Mouse (Mus musculus): Measurements from ENCODE around the gene Luc7l3.
A peak's percentile ranks its signal among the peaks of the same experiment; 100 is the strongest.
"Not testable (repeated sequence)": the region's sequence is repeated elsewhere in the genome, so short reads cannot be mapped to it uniquely, and the experiment has no call there.

Luc7l3 gene

DNA sequence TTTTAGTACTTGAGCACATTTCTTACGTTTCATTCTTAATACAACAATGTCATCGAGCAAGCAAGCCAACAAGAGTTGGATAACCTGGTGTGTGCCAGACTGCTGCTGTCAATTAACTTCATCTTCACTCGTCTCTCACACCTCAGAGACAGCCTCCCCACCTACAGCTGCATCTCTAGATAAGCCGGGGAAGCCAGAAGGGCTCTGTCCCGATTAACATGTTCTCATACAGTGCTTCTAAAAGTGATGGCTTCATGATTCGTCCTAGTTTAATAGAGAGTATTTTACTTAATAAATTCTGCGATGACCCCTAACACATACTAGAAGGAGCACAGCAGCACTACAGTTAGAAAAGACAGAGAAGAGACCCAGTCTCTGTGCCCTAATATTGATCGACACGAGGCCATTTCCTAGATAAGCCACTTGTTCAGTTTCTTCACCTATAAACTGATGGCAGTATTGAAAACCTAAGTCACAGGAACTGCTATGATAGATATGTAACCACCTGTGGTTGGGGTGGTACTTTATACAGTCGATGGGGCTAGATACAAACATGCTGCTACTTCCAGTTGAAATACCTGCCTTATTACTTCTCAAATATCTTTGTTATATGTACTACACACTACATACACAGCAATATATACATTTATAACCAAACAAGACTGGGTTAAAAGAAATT lies 31.6 kb downstream of the Luc7l3 start:
- DNase-seq = no peak

DNA sequence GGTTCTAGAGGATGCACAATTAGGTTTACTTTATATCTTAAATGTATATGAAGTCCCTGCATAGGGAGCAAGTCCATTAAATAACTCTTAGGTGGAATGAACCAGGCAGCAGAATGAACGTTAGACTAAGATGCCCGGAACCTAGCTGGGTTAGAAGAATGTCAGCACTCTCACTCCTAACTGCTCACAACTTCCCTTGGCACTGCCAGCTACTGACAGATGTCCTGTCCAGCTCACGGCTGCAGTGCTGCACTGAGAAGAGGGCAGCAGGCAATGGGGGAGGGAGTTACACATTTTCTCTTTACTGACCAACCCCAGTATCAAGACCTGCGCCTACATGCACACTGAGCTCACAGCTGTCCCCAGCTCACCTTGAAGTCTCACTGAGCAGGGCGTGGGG lies 34.7 kb downstream of the Luc7l3 start:
- no peak for DNase-seq

DNA sequence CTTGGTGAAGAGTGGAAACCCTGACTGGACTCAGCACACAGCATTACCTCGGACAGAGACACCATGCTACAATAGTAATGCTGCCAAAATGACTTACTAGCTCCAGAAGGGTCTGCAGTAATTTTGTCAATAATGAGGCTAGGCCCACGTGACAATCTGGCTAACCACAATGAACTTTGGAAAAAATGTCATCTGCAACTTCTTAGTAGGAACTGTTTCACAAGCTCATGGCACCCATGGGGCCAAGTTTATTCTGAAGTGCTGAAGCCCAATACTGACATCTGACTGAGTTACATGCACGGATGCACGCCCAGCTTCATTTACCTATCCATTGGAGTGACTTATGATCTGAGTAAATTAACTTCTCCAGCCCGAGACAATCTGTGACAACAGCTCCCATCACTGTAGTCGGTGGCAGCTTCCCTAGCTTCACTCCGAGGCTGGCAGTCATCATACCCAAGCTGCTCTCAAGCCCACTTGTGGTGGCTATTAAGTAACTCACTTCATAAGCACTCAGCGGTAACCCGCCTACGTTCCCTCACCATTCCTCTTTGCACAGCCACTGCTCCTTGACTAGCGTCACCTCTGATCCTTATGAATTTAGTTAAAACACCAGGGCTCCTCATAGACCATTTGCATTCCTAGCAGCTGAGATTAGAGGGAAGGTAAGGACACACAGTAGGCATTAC lies 35.8 kb downstream of the Luc7l3 start:
- no peak for DNase-seq

DNA sequence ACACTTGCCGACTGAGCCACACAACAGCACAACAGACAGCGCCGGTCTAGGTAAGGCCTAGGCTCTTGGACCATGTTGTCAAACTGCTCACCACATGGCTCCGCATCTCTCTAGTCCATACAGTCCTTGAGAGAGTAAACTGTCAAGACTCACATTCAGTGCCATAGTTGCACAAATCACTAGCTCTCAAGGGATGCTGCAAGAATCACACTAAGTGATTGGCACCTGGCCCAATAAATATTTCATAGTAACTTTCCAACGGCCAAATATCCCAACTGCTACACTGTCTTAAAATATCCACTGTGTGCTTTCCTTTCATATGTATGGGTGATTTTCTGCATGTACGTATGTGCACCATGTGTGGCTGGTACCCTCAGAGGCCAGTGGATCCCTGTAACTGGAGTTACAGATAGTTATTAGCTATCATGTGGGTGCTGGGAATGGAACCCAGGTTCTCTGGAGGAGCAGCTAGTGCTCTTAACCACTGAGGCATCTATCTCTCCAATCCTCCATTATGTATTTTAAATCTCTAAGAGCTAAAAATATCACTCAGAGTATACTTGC lies 38.2 kb downstream of the Luc7l3 start:
- DNase-seq = no peak

DNA sequence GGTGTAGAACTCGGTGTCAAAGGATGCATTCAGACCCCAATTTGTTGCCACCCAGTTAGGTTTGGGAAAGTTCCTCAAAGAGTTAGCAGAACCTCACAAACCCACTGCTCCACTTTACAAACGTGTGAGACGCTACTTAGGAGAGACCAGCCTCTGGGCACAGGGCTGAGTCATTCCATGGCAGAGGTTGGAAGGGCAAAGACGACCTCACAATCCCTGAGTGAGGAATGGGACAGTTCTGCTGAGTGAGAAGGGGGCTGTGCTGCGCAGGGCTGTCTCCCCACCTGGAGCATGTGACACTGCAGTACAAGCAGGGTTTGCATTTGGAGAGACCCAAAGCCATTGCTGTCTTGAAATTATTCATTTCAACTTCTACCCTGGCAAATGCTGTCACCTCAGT lies 39.5 kb downstream of the Luc7l3 start:
- no peak for DNase-seq

DNA sequence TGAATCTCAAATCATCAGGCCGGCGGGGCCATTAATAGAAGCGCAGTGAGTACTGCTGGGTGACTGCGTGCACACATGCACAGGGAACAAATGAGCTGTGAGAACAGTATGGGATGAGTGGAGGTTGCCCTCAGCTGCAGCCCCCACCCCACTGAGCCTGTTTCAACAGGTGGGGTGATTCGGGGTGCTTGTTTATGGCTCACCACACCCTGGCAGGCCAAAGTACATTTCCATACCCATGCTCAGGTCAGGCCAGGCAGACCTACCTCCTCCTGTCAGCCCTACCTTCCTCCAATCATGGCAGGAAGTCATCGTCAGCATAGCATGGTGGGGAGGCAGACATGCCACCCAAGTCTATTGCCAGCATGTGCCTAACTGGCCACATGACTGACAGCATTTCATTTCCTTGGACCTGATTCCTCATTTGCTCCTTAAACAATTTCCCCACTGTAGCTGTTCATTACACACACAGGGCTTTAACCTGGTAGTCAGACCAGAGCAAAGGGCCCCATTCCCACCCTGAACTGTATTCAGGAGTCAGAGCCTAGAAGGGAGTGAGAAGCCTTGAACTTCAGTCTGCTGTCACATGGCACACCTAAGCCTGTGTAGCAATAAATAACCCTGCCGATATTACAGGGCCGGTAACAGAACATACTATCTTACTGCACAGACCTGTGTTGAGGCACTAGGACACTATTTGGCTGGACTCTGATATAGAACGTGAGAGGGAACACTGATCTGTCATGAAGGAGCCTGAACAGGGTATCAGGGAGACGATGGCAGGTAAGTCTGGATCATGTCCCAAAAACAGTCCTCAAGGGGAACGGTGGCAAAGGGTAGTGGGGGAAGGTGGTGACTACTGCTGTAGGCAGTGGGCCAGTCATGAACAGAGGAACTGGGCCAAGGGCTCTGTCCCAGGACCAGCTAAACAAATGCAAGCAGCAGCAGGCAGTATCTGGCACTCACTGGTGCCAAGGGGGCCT lies 40.3 kb downstream of the Luc7l3 start, which contains the start of gene Gm21885:
TSS of gene Gm21885 (plus strand) at position 675 of the 983 bp plus-strand sequence.
- peak; percentile 47 for DNase-seq

DNA sequence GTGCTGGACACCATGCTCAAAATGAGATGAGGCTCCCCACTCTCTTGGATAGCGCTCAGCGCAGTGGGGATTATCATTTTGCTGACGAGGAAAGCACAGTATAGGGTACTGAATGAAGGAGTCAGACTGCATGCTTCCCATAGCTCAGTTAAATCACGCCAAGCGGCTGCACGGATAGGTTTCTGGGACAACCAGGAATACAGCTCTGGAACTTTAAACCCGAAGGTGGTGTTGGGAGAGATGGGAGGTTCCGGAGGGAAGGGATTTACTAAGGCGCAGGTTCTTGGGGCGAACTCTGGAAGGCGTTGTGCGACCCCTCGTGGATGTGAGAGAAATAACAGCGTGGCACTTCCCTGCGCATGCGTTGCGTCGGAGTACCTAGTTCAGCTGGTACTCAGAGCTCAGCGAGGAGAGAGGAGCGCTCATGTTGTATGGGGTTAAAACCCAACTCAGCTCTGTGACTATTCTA lies 44.9 kb downstream of the Luc7l3 start:
- DNase-seq = peak; percentile 95

DNA sequence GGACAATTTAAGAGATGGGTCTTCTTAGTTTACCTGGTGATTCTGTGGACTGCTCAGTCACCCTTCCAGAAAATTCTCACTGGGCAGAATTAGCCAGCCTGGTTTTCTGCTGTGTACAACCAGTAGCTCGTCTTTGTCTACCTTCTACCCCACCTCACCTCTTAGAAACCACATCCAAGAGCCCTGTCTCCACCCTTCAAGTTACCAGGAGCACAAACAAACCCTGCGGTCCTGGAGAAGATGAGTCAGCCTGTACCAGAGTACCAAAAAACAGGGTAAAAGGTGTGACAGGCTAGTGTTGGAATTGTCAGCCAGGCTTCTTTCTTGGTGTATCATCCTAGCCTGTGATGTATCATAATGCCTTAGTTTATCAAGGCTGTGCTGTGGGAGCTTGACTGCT lies 46.1 kb downstream of the Luc7l3 start:
- no peak for DNase-seq

DNA sequence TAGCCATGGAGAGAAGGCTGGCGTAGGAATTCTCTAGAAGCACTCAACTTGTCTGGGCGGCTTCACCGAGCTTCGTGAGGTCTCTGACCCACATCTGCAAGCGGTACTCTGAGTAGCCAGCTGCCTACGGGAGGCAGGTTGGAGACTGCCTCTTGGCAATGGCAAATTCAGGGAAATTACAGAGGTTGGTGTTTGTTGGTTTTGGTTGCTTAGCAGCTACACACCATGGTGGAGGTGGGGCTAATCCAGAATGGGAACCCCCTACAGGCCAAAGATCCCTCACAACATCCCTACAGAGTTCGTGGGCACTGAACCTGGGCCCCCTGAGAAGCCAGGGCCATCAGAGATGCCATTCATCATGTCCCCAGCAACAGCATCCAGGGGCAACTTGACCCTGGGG lies 46.6 kb downstream of the Luc7l3 start:
- no peak for DNase-seq

DNA sequence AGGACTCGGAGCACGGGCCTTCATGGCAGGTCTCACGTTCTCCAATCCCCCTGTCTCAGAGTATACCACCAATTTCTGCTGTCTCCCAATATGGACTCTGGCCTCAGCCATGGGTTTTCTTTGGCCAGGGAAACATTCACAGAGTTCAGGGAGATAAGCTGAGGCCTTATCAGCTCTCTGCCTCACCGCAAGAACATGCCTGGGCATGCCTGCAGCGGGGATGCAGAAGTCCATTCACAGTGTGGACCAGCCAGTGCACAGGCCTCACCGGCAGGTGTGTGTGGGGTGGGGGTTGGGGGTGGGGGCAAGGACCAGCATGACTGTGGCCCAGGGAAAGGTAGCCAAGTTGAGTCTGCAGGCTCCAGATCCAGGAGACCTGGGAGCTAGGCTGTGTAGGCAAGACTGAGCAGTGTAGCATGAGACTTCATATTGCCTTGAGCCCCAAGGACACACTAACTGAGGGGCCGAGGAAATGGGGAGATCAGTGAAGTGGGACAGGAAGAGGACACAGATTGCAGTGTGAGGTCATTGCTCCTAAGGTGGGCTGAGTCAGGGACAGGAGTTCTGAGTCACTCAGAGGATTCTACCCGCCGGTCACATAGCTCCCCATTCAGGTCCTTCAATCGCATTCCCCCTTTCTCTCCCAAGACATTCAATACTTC lies 47.5 kb downstream of the Luc7l3 start:
- DNase-seq = no peak

DNA sequence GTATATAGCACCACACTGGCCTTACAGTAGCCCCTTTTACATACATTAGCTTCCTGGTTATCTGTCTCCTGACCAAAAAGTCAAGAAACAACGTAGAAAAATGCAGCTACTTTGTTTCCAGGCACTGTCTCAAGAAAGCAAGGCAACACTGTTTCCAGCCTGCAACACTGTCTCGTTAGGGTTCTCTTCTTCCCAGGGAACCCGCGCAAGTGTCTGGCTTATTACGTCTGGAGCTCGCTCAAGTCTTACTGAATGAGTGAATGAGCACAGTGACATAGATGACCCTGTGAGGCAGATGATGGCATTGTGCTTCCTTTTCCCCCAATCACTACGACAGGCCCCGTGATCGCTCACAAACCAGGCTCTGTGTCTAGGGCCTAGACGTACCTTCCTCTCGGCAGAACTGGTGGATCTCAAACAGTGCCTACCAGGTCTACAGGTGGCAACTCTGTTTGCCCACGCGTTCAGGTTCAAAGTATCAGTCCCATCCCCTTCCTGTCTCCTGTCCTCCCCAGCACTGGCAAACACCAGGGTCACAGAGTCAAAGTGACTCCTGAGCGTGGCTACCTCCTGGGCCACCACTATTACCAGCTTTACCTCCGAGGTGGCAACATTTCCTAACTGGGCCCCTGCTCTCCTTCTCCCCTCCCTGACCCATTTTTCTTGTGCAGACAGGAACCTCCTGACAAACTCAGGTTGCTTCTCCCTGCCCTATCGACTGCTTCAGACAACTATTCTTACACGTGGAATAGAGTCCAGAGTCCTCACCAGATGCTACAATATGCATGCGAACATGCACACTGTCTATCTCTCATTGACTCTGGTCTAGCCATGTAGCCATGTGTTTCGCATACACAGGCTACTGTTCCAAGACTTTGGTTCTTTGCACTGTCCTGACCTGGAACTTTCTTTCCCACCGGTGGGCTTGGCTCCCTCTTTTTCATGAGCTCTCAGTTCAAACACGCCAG lies 48.5 kb downstream of the Luc7l3 start:
- no peak for DNase-seq

DNA sequence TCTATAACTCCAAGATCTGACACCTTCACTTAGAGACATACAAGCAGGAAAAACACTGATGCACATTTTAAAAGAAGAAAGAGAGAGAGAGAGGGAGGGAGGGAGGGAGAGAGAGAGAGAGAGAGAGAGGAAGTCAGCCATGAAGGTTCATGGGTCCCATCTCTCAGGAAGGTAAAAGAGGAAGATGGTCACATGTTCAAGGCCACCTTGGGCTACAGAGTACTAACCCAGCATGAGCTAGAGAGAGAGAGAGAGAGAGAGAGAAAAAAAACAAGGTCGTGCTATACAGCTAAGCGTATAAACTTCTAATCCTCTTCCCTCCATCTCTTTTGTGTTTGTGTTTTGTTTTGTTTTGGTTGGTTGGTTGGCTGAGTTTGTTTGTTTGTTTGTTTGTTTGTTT lies 50.8 kb downstream of the Luc7l3 start:
- DNase-seq = no peak

DNA sequence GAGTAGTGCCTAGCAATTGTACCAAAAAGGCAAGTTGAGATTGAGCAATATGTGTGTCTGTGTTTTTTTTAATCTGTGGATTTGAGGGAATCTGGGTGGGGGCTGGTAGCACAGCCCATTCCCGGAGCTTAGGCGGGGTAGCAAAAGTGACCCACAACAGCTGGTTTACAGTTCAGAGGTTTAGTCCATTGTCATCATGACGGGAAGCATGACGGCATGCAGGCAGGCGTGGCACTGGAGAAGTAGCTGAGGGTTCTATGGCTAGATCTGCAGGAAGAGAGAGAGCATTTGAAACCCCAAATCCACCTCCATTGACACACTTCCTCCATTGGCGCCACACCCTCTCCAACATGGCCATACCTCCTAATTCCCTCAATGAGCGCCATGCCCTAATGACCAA lies 51.9 kb downstream of the Luc7l3 start:
- no peak for DNase-seq

DNA sequence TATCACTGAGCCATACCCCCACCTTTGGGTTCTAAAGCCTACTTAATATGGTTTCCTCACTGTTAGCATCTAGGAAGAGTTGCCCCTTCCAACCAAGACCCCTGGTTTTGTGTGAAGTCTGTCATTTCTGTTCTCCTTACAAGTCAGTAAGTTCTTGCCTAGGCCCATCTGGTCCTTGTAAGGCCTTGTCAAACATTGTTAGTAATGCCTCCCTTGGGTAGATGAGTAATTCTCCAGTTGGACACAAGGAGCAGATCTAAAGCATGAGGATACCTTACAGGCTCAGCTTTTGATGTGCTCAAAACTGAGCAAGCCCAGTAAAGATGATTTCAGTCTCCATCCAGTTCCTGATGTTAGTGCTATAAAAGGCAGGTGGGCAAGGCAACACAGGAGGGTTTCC lies 53.0 kb downstream of the Luc7l3 start:
- DNase-seq = no peak

DNA sequence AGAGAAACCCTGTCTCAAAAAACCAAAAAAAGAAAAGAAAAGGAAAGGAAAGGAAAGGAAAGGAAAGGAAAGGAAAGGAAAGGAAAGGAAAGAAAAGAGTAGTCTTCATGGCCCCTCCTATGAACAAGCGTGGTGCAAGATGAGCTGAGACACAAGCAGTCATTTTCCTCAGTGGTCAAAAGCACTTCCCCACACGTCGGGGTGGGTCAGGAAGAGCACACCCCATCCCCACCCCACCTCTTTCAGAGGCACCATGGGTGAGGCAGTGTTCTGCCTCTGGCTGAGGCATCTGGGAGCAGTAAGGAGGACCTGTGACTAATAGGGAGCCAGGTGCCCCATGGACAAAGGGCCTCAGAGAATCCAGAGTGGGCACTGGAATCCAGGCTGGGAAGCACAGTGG lies 55.6 kb downstream of the Luc7l3 start:
- not testable (repeated sequence) for DNase-seq

DNA sequence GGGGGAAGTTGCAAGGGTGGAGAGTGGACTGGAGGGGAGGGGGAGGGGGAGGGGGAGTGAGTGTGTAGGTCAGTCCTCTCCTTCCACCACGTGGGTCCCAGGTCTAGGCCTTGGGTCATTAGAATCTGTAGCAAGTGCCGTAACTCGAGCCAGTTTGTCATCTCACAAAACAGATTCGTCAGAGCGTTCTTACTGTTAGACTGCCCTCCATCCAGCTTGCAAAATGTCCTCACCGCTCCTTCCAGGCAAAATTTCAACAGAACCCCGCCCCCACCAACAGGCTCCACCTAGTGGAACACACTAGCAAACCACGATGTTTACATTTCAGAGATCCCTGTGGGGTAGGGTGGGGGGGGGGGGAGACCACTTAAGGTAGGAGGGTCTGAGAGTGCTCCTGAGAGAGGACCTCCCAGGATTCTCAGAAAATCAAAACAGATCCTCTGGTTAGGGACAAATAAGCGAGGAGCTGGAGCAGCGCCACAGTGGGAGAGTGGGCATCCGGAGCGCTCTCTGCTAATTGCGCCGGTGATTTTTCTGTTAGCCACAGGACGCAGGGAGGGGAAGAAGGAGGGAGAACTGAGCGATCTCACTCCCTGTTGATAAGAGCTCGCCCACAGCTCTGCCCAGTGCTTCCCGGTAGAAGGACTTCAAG lies 56.5 kb downstream of the Luc7l3 start:
- DNase-seq = peak; percentile 78

DNA sequence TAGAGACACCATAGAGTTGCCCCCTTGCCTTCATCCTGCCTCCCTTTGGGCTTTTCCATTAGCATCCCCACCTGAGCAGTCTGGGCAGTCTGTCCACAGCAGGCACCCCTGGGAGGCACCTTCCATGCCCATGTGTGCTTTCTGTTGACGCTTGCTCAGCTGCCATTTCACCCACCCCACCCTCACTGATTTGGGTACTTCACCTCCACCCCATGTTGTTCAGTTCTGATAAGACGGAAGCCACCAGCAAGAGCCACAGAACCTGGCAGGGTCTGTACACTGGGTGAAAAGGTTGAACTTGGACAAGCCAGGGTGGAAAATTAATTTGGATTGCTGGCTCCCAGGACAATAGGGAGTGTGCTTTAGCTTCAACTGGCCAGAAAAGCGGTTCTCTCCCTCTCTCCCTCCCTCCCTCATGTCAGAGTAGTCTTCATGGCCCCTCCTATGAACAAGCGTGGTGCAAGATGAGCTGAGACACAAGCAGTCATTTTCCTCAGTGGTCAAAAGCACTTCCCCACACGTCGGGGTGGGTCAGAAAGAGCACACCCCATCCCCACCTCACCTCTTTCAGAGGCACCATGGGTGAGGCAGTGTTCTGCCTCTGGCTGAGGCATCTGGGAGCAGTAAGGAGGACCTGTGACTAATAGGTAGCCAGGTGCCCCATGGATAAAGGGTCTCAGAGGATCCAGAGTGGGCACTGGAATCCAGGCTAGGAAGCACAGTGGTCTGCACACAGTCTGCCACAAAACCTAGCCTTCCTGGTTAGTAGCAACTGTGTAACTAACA lies 60.0 kb downstream of the Luc7l3 start:
- DNase-seq = no peak

DNA sequence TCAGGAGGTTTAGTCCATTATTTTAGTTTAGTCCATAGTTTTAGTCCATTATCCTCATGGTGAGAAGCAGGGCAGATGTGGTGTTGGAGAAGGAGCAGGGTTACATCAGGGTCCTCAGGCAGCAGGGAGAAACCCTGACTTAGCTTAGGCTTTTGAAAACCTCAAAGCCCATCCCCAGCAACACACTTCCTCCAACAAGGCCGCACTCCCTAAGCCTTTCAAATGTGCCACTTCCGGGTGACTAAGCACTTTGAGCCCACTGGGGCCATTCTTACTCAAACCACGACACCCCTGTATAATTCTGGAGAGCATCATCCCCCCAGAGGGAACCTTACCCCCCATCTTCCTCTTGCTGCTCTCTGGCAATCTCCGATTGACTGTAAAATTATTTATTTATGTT lies 62.0 kb downstream of the Luc7l3 start:
- no peak for DNase-seq

DNA sequence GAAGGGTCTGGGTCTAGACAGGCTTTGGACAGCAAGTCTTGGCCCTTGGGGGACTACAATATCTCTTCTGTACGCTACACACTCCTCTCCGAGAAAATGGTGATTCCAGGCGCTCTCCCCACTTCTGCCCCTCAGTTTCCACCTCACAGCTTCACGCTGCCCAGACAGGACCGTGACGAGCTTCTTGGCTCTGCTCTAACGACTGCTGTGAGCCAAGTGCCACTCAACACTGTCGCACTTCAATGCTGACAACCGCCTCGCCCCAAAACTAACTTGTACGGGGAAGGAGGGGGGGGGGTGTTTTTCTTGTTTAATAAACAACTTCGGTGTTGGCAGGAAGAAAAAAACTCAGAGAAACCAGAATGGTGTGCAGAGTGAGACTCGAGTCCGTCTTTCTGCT lies 63.8 kb downstream of the Luc7l3 start:
- DNase-seq = no peak

DNA sequence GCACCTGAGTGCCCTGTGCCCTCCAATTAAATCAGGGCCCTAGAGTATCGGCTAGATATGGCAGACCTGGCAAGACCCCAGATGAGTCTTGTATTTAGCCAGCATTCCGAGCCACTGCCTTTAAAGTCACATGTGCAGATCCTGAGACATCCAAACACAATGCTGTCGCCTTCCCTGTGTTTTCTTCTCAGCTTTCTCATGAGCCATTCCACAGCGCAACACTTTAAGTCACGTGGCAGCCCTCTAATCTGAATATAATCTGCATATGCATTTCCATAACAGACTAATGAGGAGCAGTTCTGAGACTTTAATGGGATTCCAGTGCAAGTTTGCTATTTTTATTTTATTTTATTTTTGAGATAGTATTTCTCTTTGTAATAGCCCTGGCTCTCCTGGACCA lies 66.1 kb downstream of the Luc7l3 start:
- no peak for DNase-seq

All from cerebellum, adult 9-11 months (tissue).